8 mouse cellular contexts compared by ENCODE assay signal in the genomic region with DNA sequence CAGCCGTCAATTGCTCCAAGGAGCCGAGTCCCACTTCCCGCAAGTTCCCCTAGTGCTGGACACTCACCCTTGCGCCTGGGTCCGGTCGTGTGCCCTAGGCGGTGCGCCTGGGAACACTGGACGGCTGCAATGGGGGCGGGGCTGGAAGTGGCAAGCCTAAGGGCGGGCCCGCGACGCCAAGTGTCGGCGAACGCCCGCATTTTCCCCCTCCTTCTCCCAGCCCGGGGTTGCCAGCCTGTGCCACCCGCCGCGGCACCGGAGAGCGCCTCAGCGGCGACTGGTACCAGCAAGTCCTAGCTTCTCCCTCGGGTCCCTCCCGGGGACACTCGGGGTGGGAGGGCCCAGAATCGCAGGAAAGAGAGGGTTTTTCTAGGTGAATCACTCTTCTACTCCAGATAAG. TPM values are rescaled to one million over a fixed set of nuclear protein-coding genes. Genes with fewer than 3 reads are reported as not detected.
A peak's percentile ranks its signal among the peaks of the same experiment; 100 is the strongest.
DNase-seq lines count a peak whose midpoint lies in the region; ATAC-seq lines count a peak whose summit lies in the region.

S1pr5 (minus strand) TSS at position 118 of the 400 bp plus-strand sequence.

- peak in 1 of 2 experiments; percentile 53 for DNase-seq in left cerebral cortex, adult 8-10 months (ENCODE audit: low spot score in 2 of 2)
- no peak for DNase-seq in left cerebral cortex, adult 11 months (ENCODE audit: low spot score)
- no peak for DNase-seq in embryonic facial prominence, embryonic 11.5 days (ENCODE audit: low spot score)
- DNase-seq in hindbrain, embryonic 11.5 days (ENCODE audit: low spot score): no peak
- DNase-seq in layer of hippocampus, postnatal 36 days: peak; percentile 49 to 56
- no peak for DNase-seq in right cerebral cortex, adult 2 months (ENCODE audit: low spot score in 2 of 2)

- peak within 1 kb of the TSS; percentile 32 for H3K9ac ChIP-seq in embryonic facial prominence, embryonic 11.5 days (replicated peaks; ENCODE audit: low read length)
- no peak within 1 kb of the TSS for H3K9ac ChIP-seq in hindbrain, embryonic 11.5 days (ENCODE audit: low read depth, low read length)

- H3K4me3 ChIP-seq in embryonic facial prominence, embryonic 11.5 days (ENCODE audit: low read depth, low read length): peak within 1 kb of the TSS; percentile 17; the same call in 1 of the 2 replicates
- H3K4me3 ChIP-seq in hindbrain, embryonic 11.5 days (ENCODE audit: low read depth, low read length): no peak within 1 kb of the TSS
- H3K4me3 ChIP-seq in megakaryocyte, embryonic 14.5 days (replicated peaks): peak within 1 kb of the TSS; percentile 83

- H3K4me1 ChIP-seq in embryonic facial prominence, embryonic 11.5 days (ENCODE audit: control insufficient read depth, insufficient read depth, low read length): peaks cover 9% of the 10 kb centered on the region; the same call in 1 of the 2 replicates
- H3K4me1 ChIP-seq in hindbrain, embryonic 11.5 days (replicated peaks; ENCODE audit: control insufficient read depth, insufficient read depth, low read length): peaks cover 6% of the 10 kb centered on the region; the same call in 1 of the 2 replicates
- peaks cover 43% of the 10 kb centered on the region for H3K4me1 ChIP-seq in megakaryocyte, embryonic 14.5 days

- H3K36me3 ChIP-seq in embryonic facial prominence, embryonic 11.5 days (replicated peaks; ENCODE audit: control insufficient read depth, insufficient read depth, low read depth, low read length): no peaks in the 10 kb centered on the region
- H3K36me3 ChIP-seq in hindbrain, embryonic 11.5 days (ENCODE audit: control insufficient read depth, insufficient read depth, low read length): no peaks in the 10 kb centered on the region
- H3K36me3 ChIP-seq in megakaryocyte, embryonic 14.5 days (replicated peaks; ENCODE audit: low read length): no peaks in the 10 kb centered on the region

- H3K27ac ChIP-seq in embryonic facial prominence, embryonic 11.5 days (replicated peaks; ENCODE audit: low read depth, low read length): no peak within 1 kb of the TSS
- no peak within 1 kb of the TSS for H3K27ac ChIP-seq in hindbrain, embryonic 11.5 days (ENCODE audit: low read depth, low read length)

- no peak for ATAC-seq in embryonic facial prominence, embryonic 11.5 days (replicated peaks; ENCODE audit: insufficient number of reproducible peaks, low FRiP score, low TSS enrichment, low read depth)
- no peak for ATAC-seq in hindbrain, embryonic 11.5 days (ENCODE audit: low FRiP score)
- no peak for ATAC-seq in activated CD4-positive, CD25-positive, alpha-beta regulatory T cell, adult 4 months

- WGBS in embryonic facial prominence, embryonic 11.5 days: 1% methylated on average over 29 of the region's 30 CpGs
- 2% methylated on average over 25 of the region's 30 CpGs for WGBS in hindbrain, embryonic 11.5 days

- no peaks in the 10 kb centered on the region for H3K9me3 ChIP-seq in embryonic facial prominence, embryonic 11.5 days (replicated peaks; ENCODE audit: control insufficient read depth, low read length)
- no peaks in the 10 kb centered on the region for H3K9me3 ChIP-seq in hindbrain, embryonic 11.5 days (ENCODE audit: control insufficient read depth, low read length)
- H3K9me3 ChIP-seq in megakaryocyte, embryonic 14.5 days: peaks cover 6% of the 10 kb centered on the region; the same call in 1 of the 2 replicates

- peak within 1 kb of the TSS; percentile 30 for H3K4me2 ChIP-seq in embryonic facial prominence, embryonic 11.5 days (ENCODE audit: low read depth, low read length)
- 0 out of 2 replicates have a peak within 1 kb of the TSS, but pooled peaks have one; percentile 28 for H3K4me2 ChIP-seq in hindbrain, embryonic 11.5 days (replicated peaks; ENCODE audit: low read depth, low read length)

- peaks cover 67% of the 10 kb centered on the region for H3K27me3 ChIP-seq in embryonic facial prominence, embryonic 11.5 days (ENCODE audit: control insufficient read depth, insufficient read depth, low read length)
- peaks cover 72% of the 10 kb centered on the region for H3K27me3 ChIP-seq in hindbrain, embryonic 11.5 days (ENCODE audit: control insufficient read depth, insufficient read depth, low read length)
- peaks cover 92% of the 10 kb centered on the region for H3K27me3 ChIP-seq in megakaryocyte, embryonic 14.5 days (replicated peaks)

RNA-seq across cellular contexts. Expression of gene S1pr5, which starts in this region (rescaled TPM):
- total RNA-seq in left cerebral cortex, adult 8-10 months (2022): 10 to 100 TPM; 14.8 to 20.5 (median 16.8) TPM
- polyA plus RNA-seq in embryonic facial prominence, embryonic 11.5 days (2014; fragmentation: Nextera tagmentation; extraction: Ambion mirVana): 0.08 and 0.21 TPM in 2 replicates
- polyA plus RNA-seq in hindbrain, embryonic 11.5 days (2014; fragmentation: Nextera tagmentation; extraction: Ambion mirVana): 0.59 and 0.73 TPM in 2 replicates
- total RNA-seq in layer of hippocampus, postnatal 36 days (2021): 10 to 100 TPM; 11.1 to 11.2 TPM
- polyA plus RNA-seq in megakaryocyte, embryonic 14.5 days (2012; ENCODE audit: insufficient read depth, low replicate concordance): not detected in 2 replicates
- under 1 TPM in 1 of 2 experiments, not detected in 1; 0.34 TPM for polyA plus RNA-seq in activated CD4-positive, CD25-positive, alpha-beta regulatory T cell, adult 4 months (2017; shearing (Covaris generic))

Comparison
In these comparisons a context has a peak if more than half of its experiments do, and no peak if none do; other contexts are left out.
1. DNase-seq: peak in layer of hippocampus, postnatal 36 days (2 of 2); none in left cerebral cortex, adult 11 months (single experiment), embryonic facial prominence, embryonic 11.5 days (single experiment), hindbrain, embryonic 11.5 days (single experiment) and right cerebral cortex, adult 2 months (0 of 2).